Mouse (Mus musculus) adrenal gland, adult 2 months (tissue): ENCODE data around the gene Dhx57. TPM values are rescaled to one million over a fixed set of nuclear protein-coding genes. Genes with fewer than 3 reads are reported as not detected.

Experiments
- DNase-seq: peaks from one replicate; pipeline ENCODE4 v3.0.0; 2021
- polyA plus RNA-seq: library from polyadenylated mRNA; depleted of rRNA; stranded (reverse); fragments of >200 nt; gene quantifications from 2 replicates; pipeline ENCODE4 v1.2.3, GENCODE M21; 2012; rRNA removed
- total RNA-seq, 2 experiments: library from RNA; stranded (reverse); gene quantifications; 2 replicates each; pipeline ENCODE4 v1.2.3; 2021

Dhx57 gene
- total and polyA plus RNA-seq, 3 experiments, result 4.2 to 10.9 (median 9.4) TPM

DNA sequence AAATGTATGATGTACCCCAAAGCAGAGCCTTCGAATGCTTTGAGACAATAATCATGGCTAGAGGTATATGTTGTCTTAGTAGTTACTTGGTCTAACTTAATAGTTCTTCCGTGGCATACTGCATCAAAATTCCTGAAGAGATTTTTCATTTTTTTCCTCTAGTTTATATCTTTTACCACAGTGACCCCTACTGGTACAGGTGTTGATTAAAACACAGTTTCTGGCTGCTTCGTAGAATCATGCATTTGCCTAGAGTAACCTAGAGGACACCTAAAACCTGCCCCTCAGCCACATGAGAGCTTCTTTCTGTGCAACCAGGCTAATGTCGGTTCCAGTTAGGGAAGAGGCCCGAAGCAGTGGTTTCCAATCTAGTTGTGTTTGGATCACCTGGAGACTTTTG is 97.2 kb downstream of the Dhx57 start:
- no peak for DNase-seq

Other genes with a start within 250 kb of the Dhx57 start
- 10 to 100 TPM; 43.5 to 44.5 TPM for gene Hnrnpll, start 228.1 kb downstream of the Dhx57 start, total RNA-seq
- gene Hnrnpll, start 228.1 kb downstream of the Dhx57 start, polyA plus RNA-seq, result 14.8 and 15.2 TPM in 2 replicates
- 10 to 100 TPM; 16.7 to 21.2 TPM for gene Galm, start 163.0 kb downstream of the Dhx57 start, total RNA-seq
- 5.4 and 5.5 TPM in 2 replicates for gene Galm, start 163.0 kb downstream of the Dhx57 start, polyA plus RNA-seq
- gene Srsf7, start 83.2 kb downstream of the Dhx57 start, total RNA-seq, result 100 to 1,000 TPM in 1 of 2 experiments, 10 to 100 TPM in 1; 87.8 to 101 TPM
- 9.7 and 9.8 TPM in 2 replicates for gene Srsf7, start 83.2 kb downstream of the Dhx57 start, polyA plus RNA-seq
- under 1 TPM in 1 of 2 experiments, not detected in 1; 0.14 TPM for gene Ttc39d, start 83.0 kb downstream of the Dhx57 start, total RNA-seq
- gene Ttc39d, start 83.0 kb downstream of the Dhx57 start, polyA plus RNA-seq, result not detected in 2 replicates
- 1 to 10 TPM; 4.3 to 8.5 TPM for gene Gemin6, start 66.0 kb downstream of the Dhx57 start, total RNA-seq
- gene Gemin6, start 66.0 kb downstream of the Dhx57 start, polyA plus RNA-seq, result 0.91 and 1.1 TPM in 2 replicates
- 10 to 100 TPM; 18.6 to 19.8 TPM for gene Morn2, start 273 bp downstream of the Dhx57 start, total RNA-seq
- 2.4 and 3.7 TPM in 2 replicates for gene Morn2, start 273 bp downstream of the Dhx57 start, polyA plus RNA-seq
- 1 to 10 TPM in 1 of 2 experiments, under 1 TPM in 1; 0.72 to 1.2 TPM for gene Arhgef33, start 16.9 kb upstream of the Dhx57 start, total RNA-seq
- gene Arhgef33, start 16.9 kb upstream of the Dhx57 start, polyA plus RNA-seq, result 0.42 and 0.79 TPM in 2 replicates
- gene Gm10190, start 83.1 kb upstream of the Dhx57 start, total RNA-seq, result not detected
- gene Gm10190, start 83.1 kb upstream of the Dhx57 start, polyA plus RNA-seq, result not detected in 2 replicates
- 10 to 100 TPM; 23.7 to 29.0 TPM for gene Sos1, start 190.0 kb upstream of the Dhx57 start, total RNA-seq
- gene Sos1, start 190.0 kb upstream of the Dhx57 start, polyA plus RNA-seq, result 2.0 and 2.8 TPM in 2 replicates